Mouse (Mus musculus): ENCODE measurements around the gene Sept11. TPM values are rescaled to one million over a fixed set of nuclear protein-coding genes. Genes with fewer than 3 reads are reported as not detected.

The Sept11 gene
- polyA plus RNA-seq, 1 experiment: 74.0 TPM

- Histone ChIP-seq H3K27ac (ENCODE audit: insufficient read depth, low read length) (peak overlapping the region; percentile 55; the same call in 1 of the 2 replicates), H3K4me1 (ENCODE audit: control insufficient read depth, insufficient read depth, low read length) (peaks cover 37% of the 10 kb centered on the region), H3K27me3 (ENCODE audit: control insufficient read depth, insufficient read depth, low read length) (no peaks in the 10 kb centered on the region), H3K4me3 (replicated peaks; ENCODE audit: insufficient read depth, low read depth, low read length) (no peak overlapping the region)
- no peak for TF ChIP-seq POLR2A (IDR thresholded peaks at IDR 0.05; ENCODE audit: borderline replicate concordance, insufficient read depth, low read length)
- no peak for TF ChIP-seq CTCF (IDR thresholded peaks at IDR 0.05; ENCODE audit: borderline replicate concordance, insufficient read depth, low read depth, low read length)
- WGBS: 71% methylated on average over 1 of the region's 1 CpGs
- DNase-seq: peak in 1 of 2 experiments; percentile 25
Observed at GRCm38 (mm10) chr5:93049971-93050370, 43.3 kb upstream of the Sept11 start.

- DNase-seq: peak; percentile 15 to 20
- no peaks in the 10 kb centered on the region for H3K27me3 ChIP-seq (ENCODE audit: control insufficient read depth, insufficient read depth, low read length)
- TF ChIP-seq CTCF (IDR thresholded peaks at IDR 0.05; ENCODE audit: borderline replicate concordance, insufficient read depth, low read depth, low read length): 0 out of 2 replicates have a peak, but pooled peaks have one; percentile 4
- no peak for TF ChIP-seq POLR2A (IDR thresholded peaks at IDR 0.05; ENCODE audit: borderline replicate concordance, insufficient read depth, low read length)
- 78% methylated on average over 5 of the region's 5 CpGs for WGBS
- no peak overlapping the region for H3K27ac ChIP-seq (ENCODE audit: insufficient read depth, low read length)
- H3K4me3 ChIP-seq (replicated peaks; ENCODE audit: insufficient read depth, low read depth, low read length): no peak overlapping the region
- H3K4me1 ChIP-seq (ENCODE audit: control insufficient read depth, insufficient read depth, low read length): peaks cover 37% of the 10 kb centered on the region
Observed at GRCm38 (mm10) chr5:93051041-93051440, 42.2 kb upstream of the Sept11 start.

- WGBS: 12% methylated on average over 9 of the region's 9 CpGs
- Histone ChIP-seq H3K27me3 (ENCODE audit: control insufficient read depth, insufficient read depth, low read length) (no peaks in the 10 kb centered on the region), H3K27ac (ENCODE audit: insufficient read depth, low read length) (peak overlapping the region; percentile 40; the same call in 1 of the 2 replicates), H3K4me3 (replicated peaks; ENCODE audit: insufficient read depth, low read depth, low read length) (peak overlapping the region; percentile 29), H3K4me1 (ENCODE audit: control insufficient read depth, insufficient read depth, low read length) (peaks cover 35% of the 10 kb centered on the region)
- peak; percentile 81 to 88 for DNase-seq
- TF ChIP-seq CTCF (IDR thresholded peaks at IDR 0.05; ENCODE audit: borderline replicate concordance, insufficient read depth, low read depth, low read length): no peak
- TF ChIP-seq POLR2A (IDR thresholded peaks at IDR 0.05; ENCODE audit: borderline replicate concordance, insufficient read depth, low read length): no peak
Observed at GRCm38 (mm10) chr5:93051951-93052350, 41.3 kb upstream of the Sept11 start.

- H3K4me3 ChIP-seq (replicated peaks; ENCODE audit: insufficient read depth, low read depth, low read length): no peak overlapping the region
- H3K4me1 ChIP-seq (ENCODE audit: control insufficient read depth, insufficient read depth, low read length): peaks cover 33% of the 10 kb centered on the region
- TF ChIP-seq CTCF (IDR thresholded peaks at IDR 0.05; ENCODE audit: borderline replicate concordance, insufficient read depth, low read depth, low read length) (no peak), POLR2A (IDR thresholded peaks at IDR 0.05; ENCODE audit: borderline replicate concordance, insufficient read depth, low read length) (no peak)
- no peak overlapping the region for H3K27ac ChIP-seq (ENCODE audit: insufficient read depth, low read length)
- WGBS: 68% methylated on average over 8 of the region's 8 CpGs
- peak in 1 of 2 experiments; percentile 13 for DNase-seq
- H3K27me3 ChIP-seq (ENCODE audit: control insufficient read depth, insufficient read depth, low read length): no peaks in the 10 kb centered on the region
Observed at GRCm38 (mm10) chr5:93053606-93054397, 39.4 kb upstream of the Sept11 start.

- no peak overlapping the region for H3K27ac ChIP-seq (ENCODE audit: insufficient read depth, low read length)
- no peak for TF ChIP-seq CTCF (IDR thresholded peaks at IDR 0.05; ENCODE audit: borderline replicate concordance, insufficient read depth, low read depth, low read length)
- TF ChIP-seq POLR2A (IDR thresholded peaks at IDR 0.05; ENCODE audit: borderline replicate concordance, insufficient read depth, low read length): no peak
- WGBS: 80% methylated on average over 4 of the region's 4 CpGs
- H3K4me3 ChIP-seq (replicated peaks; ENCODE audit: insufficient read depth, low read depth, low read length): no peak overlapping the region
- DNase-seq: no peak
- no peaks in the 10 kb centered on the region for H3K27me3 ChIP-seq (ENCODE audit: control insufficient read depth, insufficient read depth, low read length)
- no peaks in the 10 kb centered on the region for H3K4me1 ChIP-seq (ENCODE audit: control insufficient read depth, insufficient read depth, low read length)
Observed at GRCm38 (mm10) chr5:93060865-93061264, 32.4 kb upstream of the Sept11 start.

GRCm38 (mm10) chr5:93077661-93078323 is 15.4 kb upstream of the Sept11 start:
- DNase-seq: no peak
- 72% methylated on average over 7 of the region's 7 CpGs for WGBS
- no peaks in the 10 kb centered on the region for H3K27me3 ChIP-seq (ENCODE audit: control insufficient read depth, insufficient read depth, low read length)
- no peaks in the 10 kb centered on the region for H3K4me1 ChIP-seq (ENCODE audit: control insufficient read depth, insufficient read depth, low read length)
- no peak overlapping the region for H3K4me3 ChIP-seq (replicated peaks; ENCODE audit: insufficient read depth, low read depth, low read length)
- H3K27ac ChIP-seq (ENCODE audit: insufficient read depth, low read length): no peak overlapping the region
- TF ChIP-seq CTCF (IDR thresholded peaks at IDR 0.05; ENCODE audit: borderline replicate concordance, insufficient read depth, low read depth, low read length) (no peak), POLR2A (IDR thresholded peaks at IDR 0.05; ENCODE audit: borderline replicate concordance, insufficient read depth, low read length) (no peak)

GRCm38 (mm10) chr5:93079596-93079995 is 13.6 kb upstream of the Sept11 start:
- no peak for DNase-seq
- no peaks in the 10 kb centered on the region for H3K4me1 ChIP-seq (ENCODE audit: control insufficient read depth, insufficient read depth, low read length)
- no peak overlapping the region for H3K4me3 ChIP-seq (replicated peaks; ENCODE audit: insufficient read depth, low read depth, low read length)
- no peaks in the 10 kb centered on the region for H3K27me3 ChIP-seq (ENCODE audit: control insufficient read depth, insufficient read depth, low read length)
- WGBS: 93% methylated on average over 3 of the region's 3 CpGs
- no peak overlapping the region for H3K27ac ChIP-seq (ENCODE audit: insufficient read depth, low read length)
- TF ChIP-seq POLR2A (IDR thresholded peaks at IDR 0.05; ENCODE audit: borderline replicate concordance, insufficient read depth, low read length) (no peak), CTCF (IDR thresholded peaks at IDR 0.05; ENCODE audit: borderline replicate concordance, insufficient read depth, low read depth, low read length) (no peak)
